Mouse (Mus musculus): ENCODE data around the gene Obscn. TPM values are rescaled to one million over a fixed set of nuclear protein-coding genes. Genes with fewer than 3 reads are reported as not detected.

The Obscn gene
- polyA plus RNA-seq, 1 experiment from 2014 or later: 0.75 TPM

DNA sequence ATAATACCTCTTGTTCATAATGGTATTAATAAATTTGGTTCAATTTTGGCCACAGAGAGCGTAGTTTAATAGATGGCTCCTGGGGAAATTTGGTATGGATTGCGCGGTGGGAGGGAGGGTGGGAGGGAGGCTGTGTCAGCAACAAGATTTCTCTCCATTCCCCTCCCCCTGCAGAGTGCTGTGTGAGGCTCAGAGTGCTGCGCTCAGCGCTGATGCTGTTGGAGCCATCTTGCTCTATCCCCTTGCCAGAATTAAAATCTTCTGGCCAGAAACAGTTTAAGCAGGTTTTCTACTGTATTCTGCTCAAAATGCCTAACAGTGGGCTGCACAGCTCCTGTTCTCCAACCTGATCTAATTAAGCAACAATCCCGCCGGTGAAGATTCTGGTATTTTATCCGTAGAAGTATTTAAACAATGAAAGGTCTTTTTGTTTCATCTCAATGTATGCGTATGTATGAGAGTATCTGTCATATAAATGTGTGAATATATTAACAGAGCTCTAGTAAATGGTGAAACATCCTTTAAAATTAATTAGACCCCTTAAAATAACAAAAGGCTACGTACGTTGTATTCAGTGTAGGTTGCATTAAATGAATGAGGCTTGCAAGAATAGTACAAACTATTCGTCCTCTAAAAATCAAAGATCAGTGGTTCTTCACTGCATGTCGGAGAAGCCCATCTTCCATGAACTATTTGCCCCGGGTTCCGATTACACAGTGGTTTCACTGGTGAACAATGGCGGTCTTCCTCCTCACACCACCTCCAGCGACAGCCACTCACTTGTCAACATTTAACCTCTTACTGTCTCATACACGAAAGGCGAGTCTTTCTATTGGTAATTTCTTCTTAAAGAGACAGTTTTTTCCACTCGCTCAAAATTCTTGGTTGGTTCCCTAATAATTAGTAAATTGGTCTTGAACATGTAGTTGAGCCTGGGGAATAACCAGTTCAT is 186.4 kb downstream of the Obscn start:
- Histone ChIP-seq H3K4me2 (replicated peaks; ENCODE audit: low read depth, low read length) (peak overlapping the region; percentile 69), H3K9me3 (ENCODE audit: control insufficient read depth, low read depth, low read length) (no peaks in the 10 kb centered on the region), H3K4me1 (ENCODE audit: control insufficient read depth, insufficient read depth, low read length) (peaks cover 3% of the 10 kb centered on the region; the same call in 1 of the 2 replicates), H3K27me3 (ENCODE audit: control insufficient read depth, insufficient read depth, low read length) (no peaks in the 10 kb centered on the region), H3K9ac (replicated peaks; ENCODE audit: low read depth, low read length) (peak overlapping the region; percentile 39), H3K36me3 (ENCODE audit: control insufficient read depth, insufficient read depth, low read length) (no peaks in the 10 kb centered on the region), H3K27ac (ENCODE audit: low read length) (peak overlapping the region; percentile 89), H3K4me3 (ENCODE audit: low read depth, low read length) (peak overlapping the region; percentile 39)
- WGBS: 8% methylated on average over 20 of the region's 20 CpGs
- ATAC-seq (ENCODE audit: insufficient number of reproducible peaks, insufficient read depth, low FRiP score, low read depth): no peak

DNA sequence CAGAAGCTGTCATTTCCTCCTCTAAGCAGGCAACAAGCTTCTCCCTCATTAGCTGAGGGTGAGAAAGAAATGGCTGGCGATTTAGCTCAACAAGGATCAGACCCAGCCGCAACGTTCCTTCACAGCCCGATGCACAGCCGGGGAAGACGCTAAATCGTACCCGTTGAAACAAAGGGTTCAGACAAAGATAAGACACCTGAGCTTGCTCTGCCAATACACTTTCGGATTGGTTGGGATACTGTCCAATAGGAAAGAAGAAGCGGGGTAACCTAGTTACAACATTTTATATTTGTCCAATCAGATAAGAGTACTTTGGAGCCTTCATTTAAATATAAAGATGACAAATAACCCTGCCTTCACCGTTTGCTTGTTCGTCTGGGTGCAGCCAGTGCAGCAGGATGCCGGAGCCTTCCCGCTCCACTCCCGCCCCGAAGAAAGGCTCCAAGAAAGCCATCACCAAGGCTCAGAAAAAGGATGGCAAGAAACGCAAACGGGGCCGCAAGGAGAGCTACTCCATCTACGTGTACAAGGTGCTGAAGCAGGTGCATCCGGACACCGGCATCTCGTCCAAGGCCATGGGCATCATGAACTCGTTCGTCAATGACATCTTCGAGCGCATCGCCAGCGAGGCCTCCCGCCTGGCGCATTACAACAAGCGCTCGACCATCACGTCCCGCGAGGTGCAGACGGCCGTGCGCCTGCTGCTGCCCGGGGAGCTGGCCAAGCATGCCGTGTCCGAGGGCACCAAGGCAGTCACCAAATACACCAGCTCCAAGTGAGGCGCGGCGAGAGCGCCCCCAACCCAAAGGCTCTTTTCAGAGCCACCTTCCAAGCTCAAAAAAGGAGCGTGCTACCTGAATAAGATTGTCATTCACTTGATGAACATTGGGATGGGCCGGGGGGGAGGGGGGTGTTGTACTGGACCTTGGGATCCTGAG is 187.4 kb downstream of the Obscn start, which contains the start of gene Hist3h2ba:
Gene Hist3h2ba, plus strand, starts transcription at position 379 of the 938 bp plus-strand sequence.
- H3K4me2 ChIP-seq (replicated peaks; ENCODE audit: low read depth, low read length): peak within 1 kb of the TSS; percentile 69
- no peaks in the 10 kb centered on the region for H3K36me3 ChIP-seq (ENCODE audit: control insufficient read depth, insufficient read depth, low read length)
- no peaks in the 10 kb centered on the region for H3K27me3 ChIP-seq (ENCODE audit: control insufficient read depth, insufficient read depth, low read length)
- H3K9ac ChIP-seq (replicated peaks; ENCODE audit: low read depth, low read length): peak within 1 kb of the TSS; percentile 39
- under 1% methylated on average over 48 of the region's 48 CpGs for WGBS
- peak within 1 kb of the TSS; percentile 89 for H3K27ac ChIP-seq (ENCODE audit: low read length)
- peaks cover 3% of the 10 kb centered on the region; the same call in 1 of the 2 replicates for H3K4me1 ChIP-seq (ENCODE audit: control insufficient read depth, insufficient read depth, low read length)
- peak; percentile 88 for ATAC-seq (ENCODE audit: insufficient number of reproducible peaks, insufficient read depth, low FRiP score, low read depth)
- peak within 1 kb of the TSS; percentile 39 for H3K4me3 ChIP-seq (ENCODE audit: low read depth, low read length)
- H3K9me3 ChIP-seq (ENCODE audit: control insufficient read depth, low read depth, low read length): no peaks in the 10 kb centered on the region

DNA sequence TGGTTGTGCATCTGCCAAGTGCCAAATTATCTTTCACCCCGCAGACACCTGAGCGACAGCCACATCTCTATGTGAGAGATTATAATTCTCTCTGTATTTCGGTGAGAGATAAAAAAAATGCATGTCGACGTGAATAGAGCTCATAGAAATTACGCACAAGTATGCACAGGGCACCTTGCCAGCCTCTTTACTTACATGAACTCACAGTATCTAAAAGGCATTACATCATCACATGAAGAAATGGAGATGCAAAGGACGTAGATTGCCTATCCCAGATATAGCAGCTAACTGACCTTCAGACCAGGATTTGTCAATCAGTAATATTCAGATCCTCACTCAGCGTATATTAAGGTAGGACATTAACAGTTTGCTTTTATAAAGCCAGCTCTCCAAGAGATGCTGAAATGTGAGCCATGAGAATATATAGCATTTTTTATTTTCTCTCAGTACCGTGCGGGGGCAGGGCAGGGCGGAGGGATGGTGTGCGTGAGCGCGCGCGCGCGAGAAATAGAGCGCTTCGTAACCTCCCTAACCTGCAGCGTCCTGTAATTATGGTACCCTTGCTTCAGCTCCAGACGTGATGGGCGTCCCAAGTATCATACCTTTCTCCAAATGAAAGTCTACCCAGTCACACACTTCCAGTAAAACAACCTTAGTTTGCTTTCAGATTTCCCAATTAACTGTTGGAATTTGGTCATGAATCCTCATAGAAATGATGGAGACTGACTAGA is 188.2 kb downstream of the Obscn start:
- H3K4me3 ChIP-seq (ENCODE audit: low read depth, low read length): peak overlapping the region; percentile 39
- H3K27ac ChIP-seq (ENCODE audit: low read length): peak overlapping the region; percentile 87
- H3K36me3 ChIP-seq (ENCODE audit: control insufficient read depth, insufficient read depth, low read length): no peaks in the 10 kb centered on the region
- H3K4me2 ChIP-seq (replicated peaks; ENCODE audit: low read depth, low read length): peak overlapping the region; percentile 69
- 12% methylated on average over 23 of the region's 23 CpGs for WGBS
- H3K27me3 ChIP-seq (ENCODE audit: control insufficient read depth, insufficient read depth, low read length): no peaks in the 10 kb centered on the region
- peak; percentile 34; the same call in 1 of the 2 replicates for ATAC-seq (ENCODE audit: insufficient number of reproducible peaks, insufficient read depth, low FRiP score, low read depth)
- H3K4me1 ChIP-seq (ENCODE audit: control insufficient read depth, insufficient read depth, low read length): peaks cover 3% of the 10 kb centered on the region; the same call in 1 of the 2 replicates
- H3K9ac ChIP-seq (replicated peaks; ENCODE audit: low read depth, low read length): 0 out of 2 replicates have a peak overlapping the region, but pooled peaks have one; percentile 28
- H3K9me3 ChIP-seq (ENCODE audit: control insufficient read depth, low read depth, low read length): no peaks in the 10 kb centered on the region

DNA sequence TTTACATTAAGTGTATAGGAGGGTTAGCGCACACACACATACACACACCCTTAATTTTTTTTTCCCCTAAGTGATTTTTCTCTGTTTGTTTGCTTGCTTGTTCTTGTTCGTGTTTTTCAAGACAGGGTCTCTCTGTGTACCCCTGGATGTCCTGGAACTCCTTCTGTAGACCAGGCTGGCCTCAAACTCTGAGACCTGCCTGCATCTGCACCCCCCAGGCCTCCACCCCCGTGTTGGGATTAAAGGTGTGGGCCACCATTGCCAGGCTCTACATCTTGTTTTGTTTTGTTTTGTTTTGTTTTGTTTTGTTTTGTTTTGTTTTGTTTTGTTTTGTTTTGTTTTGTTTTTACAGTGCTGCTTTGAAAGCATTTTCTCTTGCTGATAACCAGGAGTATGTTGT is 188.9 kb downstream of the Obscn start:
- Histone ChIP-seq H3K9ac (replicated peaks; ENCODE audit: low read depth, low read length) (no peak overlapping the region), H3K4me2 (replicated peaks; ENCODE audit: low read depth, low read length) (no peak overlapping the region), H3K36me3 (ENCODE audit: control insufficient read depth, insufficient read depth, low read length) (no peaks in the 10 kb centered on the region), H3K9me3 (ENCODE audit: control insufficient read depth, low read depth, low read length) (no peaks in the 10 kb centered on the region), H3K27ac (ENCODE audit: low read length) (no peak overlapping the region), H3K4me3 (ENCODE audit: low read depth, low read length) (no peak overlapping the region), H3K4me1 (ENCODE audit: control insufficient read depth, insufficient read depth, low read length) (peaks cover 3% of the 10 kb centered on the region; the same call in 1 of the 2 replicates), H3K27me3 (ENCODE audit: control insufficient read depth, insufficient read depth, low read length) (no peaks in the 10 kb centered on the region)
- ATAC-seq (ENCODE audit: insufficient number of reproducible peaks, insufficient read depth, low FRiP score, low read depth): no peak
- 80% methylated on average over 3 of the region's 3 CpGs for WGBS

Small RNA genes within 50 kb of the gene (microRNA-seq; reads per million reads assigned to microRNA genes)
- not detected for gene Gm44313

Other genes with a start within 250 kb of the Obscn start
- gene Zfp39, start 232.2 kb downstream of the Obscn start, polyA plus RNA-seq (2014; fragmentation: Nextera tagmentation; extraction: Ambion mirVana): 7.5 and 8.2 TPM in 2 replicates
- 0.07 TPM in 1 of 2 replicates, not detected in the other for gene Btnl10, start 218.5 kb downstream of the Obscn start, polyA plus RNA-seq (2014; fragmentation: Nextera tagmentation; extraction: Ambion mirVana)
- gene Rnf187, start 197.5 kb downstream of the Obscn start, polyA plus RNA-seq (2014; fragmentation: Nextera tagmentation; extraction: Ambion mirVana): 211 and 222 TPM in 2 replicates
- 31.2 and 32.5 TPM in 2 replicates for gene Hist3h2ba, start 187.5 kb downstream of the Obscn start, polyA plus RNA-seq (2014; fragmentation: Nextera tagmentation; extraction: Ambion mirVana)
- 32.4 and 33.9 TPM in 2 replicates for gene Hist3h2a, start 181.7 kb downstream of the Obscn start, polyA plus RNA-seq (2014; fragmentation: Nextera tagmentation; extraction: Ambion mirVana)
- gene Trim17, start 181.7 kb downstream of the Obscn start, polyA plus RNA-seq (2014; fragmentation: Nextera tagmentation; extraction: Ambion mirVana): 0.20 and 0.62 TPM in 2 replicates
- 18.1 and 20.3 TPM in 2 replicates for gene Trim11, start 158.3 kb downstream of the Obscn start, polyA plus RNA-seq (2014; fragmentation: Nextera tagmentation; extraction: Ambion mirVana)
- gene Iba57, start 27.3 kb upstream of the Obscn start, polyA plus RNA-seq (2014; fragmentation: Nextera tagmentation; extraction: Ambion mirVana): 1.8 and 2.6 TPM in 2 replicates
- gene Gjc2, start 46.8 kb upstream of the Obscn start, polyA plus RNA-seq (2014; fragmentation: Nextera tagmentation; extraction: Ambion mirVana): 0.36 TPM in 1 of 2 replicates, not detected in the other
- gene Guk1, start 55.8 kb upstream of the Obscn start, polyA plus RNA-seq (2014; fragmentation: Nextera tagmentation; extraction: Ambion mirVana): 124 and 130 TPM in 2 replicates
- gene Mrpl55, start 66.1 kb upstream of the Obscn start, polyA plus RNA-seq (2014; fragmentation: Nextera tagmentation; extraction: Ambion mirVana): 92.3 and 103 TPM in 2 replicates
- gene 2310033P09Rik, start 71.9 kb upstream of the Obscn start, polyA plus RNA-seq (2014; fragmentation: Nextera tagmentation; extraction: Ambion mirVana): 28.7 and 34.3 TPM in 2 replicates
- gene Arf1, start 91.9 kb upstream of the Obscn start, polyA plus RNA-seq (2014; fragmentation: Nextera tagmentation; extraction: Ambion mirVana): 655 and 669 TPM in 2 replicates
- gene Wnt3a, start 154.3 kb upstream of the Obscn start, polyA plus RNA-seq (2014; fragmentation: Nextera tagmentation; extraction: Ambion mirVana): not detected in 2 replicates
- 2.3 and 3.1 TPM in 2 replicates for gene Wnt9a, start 170.5 kb upstream of the Obscn start, polyA plus RNA-seq (2014; fragmentation: Nextera tagmentation; extraction: Ambion mirVana)
- gene Prss38, start 239.3 kb upstream of the Obscn start, polyA plus RNA-seq (2014; fragmentation: Nextera tagmentation; extraction: Ambion mirVana): not detected in 2 replicates

All from stomach, embryonic 14.5 days (tissue).